Mouse (Mus musculus) neural tube, embryonic 11.5 days (tissue): ENCODE measurements around the gene Stra6. TPM values are rescaled to one million over a fixed set of nuclear protein-coding genes. Genes with fewer than 3 reads are reported as not detected.

Experiments
- ATAC-seq: fragments of 200-750 bp; cut with Nextera tagmentation; 2 replicates; pipeline ENCODE4 v1.8.0; 2017; ENCODE audit warnings: moderate number of reproducible peaks, mild to moderate bottlenecking, moderate TSS enrichment, moderate library complexity; ENCODE audit not compliant: insufficient read depth, low FRiP score, low TSS enrichment
- DNase-seq: peaks from one replicate; pipeline ENCODE4 v3.0.0-alpha.2; 2015; ENCODE audit warnings: low spot score
- H3K27ac ChIP-seq: fragments of 300-500 bp; sonication (generic); 2 replicates; pipeline ENCODE4 v1.5.1; 2014; ENCODE audit warnings: low read depth, mild to moderate bottlenecking, low read length
- H3K27me3 ChIP-seq: fragments of 300-500 bp; sonication (generic); 2 replicates; pipeline ENCODE4 v1.6.1; 2014; ENCODE audit warnings: mild to moderate bottlenecking, low read length, mixed read lengths; ENCODE audit not compliant: control insufficient read depth, insufficient read depth
- H3K36me3 ChIP-seq: fragments of 300-500 bp; sonication (generic); 2 replicates; pipeline ENCODE4 v1.6.1; 2014; ENCODE audit warnings: mild to moderate bottlenecking, low read length, moderate library complexity, mixed read lengths; ENCODE audit not compliant: control insufficient read depth, insufficient read depth
- H3K4me1 ChIP-seq: fragments of 300-500 bp; sonication (generic); 2 replicates; pipeline ENCODE4 v1.6.1; 2014; ENCODE audit warnings: low read length, mixed read lengths; ENCODE audit not compliant: control insufficient read depth, insufficient read depth
- H3K4me2 ChIP-seq: fragments of 300-500 bp; sonication (generic); 2 replicates; pipeline ENCODE4 v1.6.1; 2014; ENCODE audit warnings: low read depth, mild to moderate bottlenecking, moderate library complexity
- H3K4me3 ChIP-seq: fragments of 300-500 bp; sonication (generic); 2 replicates; pipeline ENCODE4 v1.5.1; 2014; ENCODE audit warnings: low read depth, low read length
- H3K9ac ChIP-seq: fragments of 300-500 bp; sonication (generic); 2 replicates; pipeline ENCODE4 v1.6.1; 2014; ENCODE audit warnings: mild to moderate bottlenecking, low read length
- H3K9me3 ChIP-seq: fragments of 300-500 bp; sonication (generic); 2 replicates; pipeline ENCODE4 v1.6.1; 2016; ENCODE audit warnings: low read length; ENCODE audit not compliant: control insufficient read depth
- WGBS: fragments of 180-500 bp; shearing (Covaris S2); extraction: QIAGEN DNeasy Blood & Tissue Kit; methylation state at CpG from one replicate; pipeline ENCODE4 v1.1.7; 2014; 5-methylcytosine and 5-hydroxymethylcytosine counted together
- polyA plus RNA-seq: library from polyadenylated mRNA; unstranded; fragments of >200 nt; fragmentation: Nextera tagmentation; extraction: Ambion mirVana; gene quantifications from 2 replicates; pipeline ENCODE4 v1.2.1, GENCODE M21; 2014

The Stra6 gene
- polyA plus RNA-seq, 1 experiment from 2014 or later: 53.7 TPM

DNA sequence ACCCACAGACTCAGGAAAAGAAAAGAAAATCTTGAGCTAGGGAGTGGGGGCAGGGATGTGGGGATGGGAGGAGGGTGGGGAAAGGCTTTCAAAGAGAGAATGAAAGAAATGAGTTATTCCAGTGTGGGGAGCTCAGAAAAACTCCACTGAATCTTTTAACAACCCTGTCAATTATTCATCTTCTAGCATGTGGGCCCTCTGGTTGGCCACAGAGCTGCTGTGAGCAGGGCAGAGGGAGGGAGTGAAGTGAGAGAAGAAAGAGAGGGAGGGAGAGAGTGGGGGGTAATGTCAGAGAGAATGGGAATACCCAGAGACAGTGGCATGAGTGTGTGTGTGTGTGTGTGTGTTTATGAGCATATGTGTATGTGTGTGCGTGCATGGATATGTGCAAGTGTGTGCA is 9.6 kb upstream of the Stra6 start:
- Histone ChIP-seq H3K27ac (no peak overlapping the region), H3K4me1 (peaks cover 17% of the 10 kb centered on the region), H3K9ac (no peak overlapping the region), H3K9me3 (no peaks in the 10 kb centered on the region), H3K4me2 (no peak overlapping the region), H3K27me3 (0 out of 2 replicates have a peak, but pooled peaks cover 3% of the 10 kb centered on the region), H3K4me3 (no peak overlapping the region), H3K36me3 (no peaks in the 10 kb centered on the region)
- ATAC-seq: no peak
- DNase-seq: no peak
- 95% methylated on average over 1 of the region's 1 CpGs for WGBS

DNA sequence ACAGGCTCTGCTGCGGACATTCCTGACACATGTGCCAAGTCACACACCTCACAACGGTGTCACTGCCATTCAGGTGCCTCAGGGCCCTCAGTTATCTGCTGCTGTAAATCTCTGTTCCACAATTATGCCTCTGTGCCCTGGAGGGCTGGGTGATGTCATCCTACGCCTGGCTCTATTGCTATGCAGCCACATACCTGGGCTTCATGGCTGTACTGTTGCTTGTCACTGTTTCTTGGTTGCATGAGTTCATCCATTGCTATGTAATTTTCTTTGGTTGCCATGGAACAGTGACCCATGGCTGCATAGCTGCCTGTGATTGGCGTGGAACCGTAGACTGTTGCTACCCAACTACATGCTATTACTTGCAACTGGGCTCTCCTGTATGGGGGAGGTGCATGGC is 7.9 kb upstream of the Stra6 start:
- DNase-seq: no peak
- no peak overlapping the region for H3K27ac ChIP-seq

GRCm38 (mm10) chr9:58059920-58060319 is 3.7 kb upstream of the Stra6 start:
- ATAC-seq (no peak), DNase-seq (no peak)
- 63% methylated on average over 1 of the region's 1 CpGs for WGBS
- H3K9me3 ChIP-seq: no peaks in the 10 kb centered on the region
- H3K9ac ChIP-seq: no peak overlapping the region
- no peaks in the 10 kb centered on the region for H3K36me3 ChIP-seq
- H3K4me2 ChIP-seq: no peak overlapping the region
- H3K4me1 ChIP-seq: peaks cover 6% of the 10 kb centered on the region; the same call in 1 of the 2 replicates
- no peak overlapping the region for H3K27ac ChIP-seq
- no peak overlapping the region for H3K4me3 ChIP-seq
- H3K27me3 ChIP-seq: 0 out of 2 replicates have a peak, but pooled peaks cover 4% of the 10 kb centered on the region

More for the DNA sequence above, 7.9 kb upstream of the Stra6 start:
- Histone ChIP-seq H3K4me2 (no peak overlapping the region), H3K36me3 (no peaks in the 10 kb centered on the region), H3K4me3 (no peak overlapping the region), H3K9ac (no peak overlapping the region), H3K4me1 (peaks cover 12% of the 10 kb centered on the region; the same call in 1 of the 2 replicates), H3K27me3 (no peaks in the 10 kb centered on the region), H3K9me3 (no peaks in the 10 kb centered on the region)
- 76% methylated on average over 5 of the region's 5 CpGs for WGBS
- no peak for ATAC-seq

DNA sequence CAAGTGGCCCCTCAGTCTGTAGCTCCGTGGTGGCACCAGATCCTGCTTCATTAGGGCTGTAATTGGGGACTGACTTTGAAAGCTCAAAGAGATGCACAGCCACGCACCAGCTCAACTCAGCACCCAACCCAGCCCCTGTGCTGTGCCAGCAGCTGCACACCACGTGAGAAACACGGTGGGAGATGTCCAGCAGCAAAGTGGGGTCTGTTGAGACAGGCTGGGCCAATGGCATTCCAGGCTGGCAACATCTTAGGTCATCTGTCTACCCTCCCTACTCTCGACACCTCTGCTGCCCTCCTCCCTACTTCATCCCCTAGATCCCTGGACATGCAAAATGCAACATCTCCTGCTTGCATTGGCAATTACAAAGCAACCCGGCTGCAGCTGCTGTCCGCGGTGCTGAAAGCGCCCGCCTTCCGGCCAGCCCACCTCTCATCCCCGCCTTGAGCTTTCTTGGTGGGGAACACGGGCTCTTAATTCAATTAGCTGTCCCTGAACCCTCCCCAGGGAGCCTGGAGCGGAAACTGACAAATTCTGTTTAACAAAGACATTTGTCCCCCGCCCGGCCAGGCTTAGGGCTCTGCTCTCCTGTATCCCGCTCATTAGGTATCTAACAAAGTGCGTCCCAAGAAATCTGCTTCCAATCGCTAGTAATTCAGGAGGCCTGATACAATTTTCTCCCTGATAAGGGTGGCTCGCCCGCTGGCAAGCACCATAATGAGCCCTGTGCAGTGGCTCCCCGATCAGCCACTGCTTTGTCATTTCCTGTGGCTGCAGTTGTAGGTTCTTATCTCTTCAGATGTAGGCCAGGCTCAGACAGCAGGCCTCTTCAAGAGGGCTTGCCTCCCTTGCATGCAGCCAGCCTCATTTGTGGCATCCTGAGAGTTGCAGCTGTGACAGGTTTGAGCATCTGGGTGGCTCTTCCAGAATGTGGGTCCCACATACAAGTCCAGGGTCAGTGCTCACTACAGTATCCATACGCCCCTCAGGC is 2.6 kb upstream of the Stra6 start:
- H3K4me1 ChIP-seq: peaks cover 6% of the 10 kb centered on the region; the same call in 1 of the 2 replicates
- 0 out of 2 replicates have a peak overlapping the region, but pooled peaks have one; percentile 11 for H3K27ac ChIP-seq
- ATAC-seq: no peak
- H3K4me2 ChIP-seq: no peak overlapping the region
- no peak overlapping the region for H3K9ac ChIP-seq
- no peaks in the 10 kb centered on the region for H3K36me3 ChIP-seq
- H3K27me3 ChIP-seq: 0 out of 2 replicates have a peak, but pooled peaks cover 4% of the 10 kb centered on the region
- 12% methylated on average over 23 of the region's 23 CpGs for WGBS
- peak; percentile 85 for DNase-seq
- no peak overlapping the region for H3K4me3 ChIP-seq
- no peaks in the 10 kb centered on the region for H3K9me3 ChIP-seq

DNA sequence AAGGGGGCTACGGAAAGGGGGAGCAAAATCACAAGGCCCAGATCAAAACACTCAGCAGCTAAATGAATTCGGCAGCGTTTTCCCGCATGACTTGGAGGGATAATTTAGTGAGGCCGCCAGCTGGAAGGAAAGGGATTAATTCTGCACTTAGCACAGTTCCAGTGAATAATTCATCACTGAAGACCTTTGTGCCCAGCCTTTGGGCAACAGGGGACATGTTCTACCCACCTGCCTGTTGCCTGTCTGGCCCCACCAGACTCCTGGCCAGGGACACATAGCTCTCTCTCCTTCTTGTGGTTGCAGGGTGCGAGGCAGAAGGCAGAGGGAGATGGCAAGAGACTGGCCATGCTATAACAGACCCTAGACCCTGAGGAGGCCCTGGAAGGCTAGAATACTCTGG is 1.9 kb downstream of the Stra6 start:
- no peaks in the 10 kb centered on the region for H3K36me3 ChIP-seq
- no peak overlapping the region for H3K9ac ChIP-seq
- ATAC-seq (no peak), DNase-seq (no peak)
- H3K4me3 ChIP-seq: no peak overlapping the region
- H3K27me3 ChIP-seq: 0 out of 2 replicates have a peak, but pooled peaks cover 4% of the 10 kb centered on the region
- no peak overlapping the region for H3K27ac ChIP-seq
- H3K9me3 ChIP-seq: no peaks in the 10 kb centered on the region
- no peak overlapping the region for H3K4me2 ChIP-seq
- H3K4me1 ChIP-seq: peaks cover 9% of the 10 kb centered on the region
- WGBS: 41% methylated on average over 6 of the region's 6 CpGs

GRCm38 (mm10) chr9:58065977-58066730 is 2.6 kb downstream of the Stra6 start:
- no peak for DNase-seq
- Histone ChIP-seq H3K4me1 (peaks cover 6% of the 10 kb centered on the region), H3K4me3 (no peak overlapping the region), H3K27ac (no peak overlapping the region), H3K27me3 (0 out of 2 replicates have a peak, but pooled peaks cover 3% of the 10 kb centered on the region), H3K36me3 (no peaks in the 10 kb centered on the region), H3K9me3 (no peaks in the 10 kb centered on the region), H3K9ac (no peak overlapping the region), H3K4me2 (no peak overlapping the region)
- no peak for ATAC-seq
- WGBS: 82% methylated on average over 6 of the region's 6 CpGs

- Histone ChIP-seq H3K27ac (no peak overlapping the region), H3K4me3 (no peak overlapping the region), H3K27me3 (no peaks in the 10 kb centered on the region), H3K4me2 (no peak overlapping the region), H3K9me3 (no peaks in the 10 kb centered on the region), H3K4me1 (peaks cover 4% of the 10 kb centered on the region), H3K36me3 (no peaks in the 10 kb centered on the region), H3K9ac (no peak overlapping the region)
- DNase-seq: no peak
- no peak for ATAC-seq
- 97% methylated on average over 6 of the region's 6 CpGs for WGBS
Observed at GRCm38 (mm10) chr9:58066731-58067095, 3.1 kb downstream of the Stra6 start.

GRCm38 (mm10) chr9:58067546-58067945 is 4.0 kb downstream of the Stra6 start:
- ATAC-seq (no peak), DNase-seq (no peak)
- WGBS: 82% methylated on average over 3 of the region's 3 CpGs
- H3K9me3 ChIP-seq: no peaks in the 10 kb centered on the region
- H3K4me1 ChIP-seq: peaks cover 6% of the 10 kb centered on the region
- no peak overlapping the region for H3K9ac ChIP-seq
- H3K4me2 ChIP-seq: no peak overlapping the region
- no peaks in the 10 kb centered on the region for H3K27me3 ChIP-seq
- H3K36me3 ChIP-seq: no peaks in the 10 kb centered on the region
- no peak overlapping the region for H3K27ac ChIP-seq
- H3K4me3 ChIP-seq: no peak overlapping the region
